Mouse (Mus musculus): ENCODE results near the gene Ccdc121. TPM values are rescaled to one million over a fixed set of nuclear protein-coding genes. Genes with fewer than 3 reads are reported as not detected.

Gene Ccdc121
- polyA plus RNA-seq, 1 experiment from 2014 or later = not detected

DNA sequence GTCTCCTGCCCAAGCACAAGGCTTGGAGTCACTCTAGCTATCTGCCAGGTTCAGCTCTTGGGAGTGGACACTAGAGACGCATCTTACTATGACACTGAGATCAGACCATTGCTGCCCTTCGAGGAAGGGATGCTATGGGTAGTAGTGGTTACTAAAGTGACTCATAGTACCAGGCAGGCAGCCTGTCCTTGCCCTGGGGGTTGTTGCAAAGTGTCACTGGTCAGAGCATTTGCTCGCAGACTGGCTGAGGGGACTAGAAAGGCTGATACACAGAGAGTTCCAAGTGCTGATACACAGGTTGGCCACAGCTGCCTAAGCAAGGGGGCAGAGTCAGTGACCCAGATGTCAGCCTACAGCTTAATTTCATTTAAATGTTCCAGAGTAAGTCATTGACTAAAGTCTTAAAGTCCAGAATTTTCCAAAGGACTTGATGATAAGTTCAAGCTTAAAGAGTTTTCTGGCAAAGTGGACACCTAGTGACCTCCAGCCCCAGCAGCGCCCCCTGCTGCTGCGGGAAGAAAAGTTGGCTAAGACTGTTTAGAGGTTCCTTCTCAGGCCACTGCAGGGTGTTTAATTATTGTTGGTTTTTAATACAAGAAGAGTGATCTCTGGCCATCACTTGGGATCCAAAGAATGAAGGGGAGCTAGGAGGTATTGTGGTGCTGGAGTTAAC lies 32.6 kb upstream of the Ccdc121 start:
- no peak overlapping the region for H3K4me3 ChIP-seq (ENCODE audit: low read depth, low read length)
- no peak overlapping the region for H3K4me2 ChIP-seq (replicated peaks; ENCODE audit: low read depth, low read length)
- ATAC-seq (ENCODE audit: low FRiP score) (no peak), DNase-seq (ENCODE audit: low spot score) (peak; percentile 45)
- 77% methylated on average over 5 of the region's 5 CpGs for WGBS
- no peaks in the 10 kb centered on the region for H3K27me3 ChIP-seq (ENCODE audit: control insufficient read depth, insufficient read depth, low read length)
- no peak overlapping the region for H3K9ac ChIP-seq (ENCODE audit: low read depth, low read length)
- H3K4me1 ChIP-seq (replicated peaks; ENCODE audit: control insufficient read depth, insufficient read depth, low read length) = no peaks in the 10 kb centered on the region
- H3K27ac ChIP-seq (ENCODE audit: low read depth, low read length) = no peak overlapping the region
- no peaks in the 10 kb centered on the region for H3K9me3 ChIP-seq (ENCODE audit: control insufficient read depth, low read length)
- no peaks in the 10 kb centered on the region for H3K36me3 ChIP-seq (ENCODE audit: control insufficient read depth, insufficient read depth, low read length)

DNA sequence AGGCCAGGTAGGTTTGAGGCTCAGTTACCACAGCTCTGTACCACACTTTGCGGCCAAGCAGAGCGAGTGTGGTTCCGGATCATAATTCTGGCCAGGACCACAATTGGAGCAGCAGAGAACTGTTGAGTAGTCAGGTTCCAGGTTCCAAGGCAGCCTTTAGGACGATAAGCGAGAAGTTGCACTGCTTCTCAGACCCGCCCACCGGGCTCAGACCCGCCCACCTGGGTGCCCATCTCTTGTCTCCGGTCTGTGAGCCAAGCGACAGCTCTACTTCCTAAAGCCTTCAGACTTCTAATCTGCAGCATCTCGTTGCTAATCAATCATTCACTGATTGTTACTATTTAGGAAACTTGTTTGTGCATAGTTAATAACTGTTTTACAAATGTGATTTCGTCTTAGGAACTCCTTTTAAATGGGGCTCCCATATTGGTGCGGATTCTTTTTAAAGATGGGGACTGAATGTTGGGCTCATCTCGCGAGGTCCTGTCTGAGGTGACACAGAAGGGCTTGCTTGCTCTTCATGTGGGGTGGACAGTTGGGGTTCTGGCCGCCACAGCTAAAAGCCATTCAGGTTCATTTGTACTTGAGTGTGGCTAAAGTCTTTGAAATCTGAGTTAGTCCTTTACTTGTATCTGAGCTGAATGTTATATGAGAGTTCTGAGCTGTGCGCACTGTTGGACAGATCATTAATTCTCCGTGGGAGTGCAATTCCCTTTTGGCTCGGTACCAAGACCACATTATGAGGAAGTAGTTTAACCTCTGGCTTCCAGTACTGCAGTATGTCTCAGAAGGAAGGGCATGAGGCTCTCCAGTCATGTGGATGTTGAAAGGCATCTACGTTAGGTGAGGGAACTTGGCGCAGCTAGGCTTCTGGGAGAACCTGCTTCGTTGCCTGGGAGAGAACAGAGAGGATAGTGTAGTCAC lies 28.9 kb upstream of the Ccdc121 start:
- no peak overlapping the region for H3K27ac ChIP-seq (ENCODE audit: low read depth, low read length)
- H3K9ac ChIP-seq (ENCODE audit: low read depth, low read length) = no peak overlapping the region
- H3K36me3 ChIP-seq (ENCODE audit: control insufficient read depth, insufficient read depth, low read length) = no peaks in the 10 kb centered on the region
- no peaks in the 10 kb centered on the region for H3K4me1 ChIP-seq (replicated peaks; ENCODE audit: control insufficient read depth, insufficient read depth, low read length)
- no peak overlapping the region for H3K4me2 ChIP-seq (replicated peaks; ENCODE audit: low read depth, low read length)
- ATAC-seq (ENCODE audit: low FRiP score) (no peak), DNase-seq (ENCODE audit: low spot score) (no peak)
- no peak overlapping the region for H3K4me3 ChIP-seq (ENCODE audit: low read depth, low read length)
- 76% methylated on average over 22 of the region's 22 CpGs for WGBS
- no peaks in the 10 kb centered on the region for H3K27me3 ChIP-seq (ENCODE audit: control insufficient read depth, insufficient read depth, low read length)
- no peaks in the 10 kb centered on the region for H3K9me3 ChIP-seq (ENCODE audit: control insufficient read depth, low read length)

GRCm38 (mm10) chr1:181537627-181538525 lies 26.6 kb upstream of the Ccdc121 start:
- H3K36me3 ChIP-seq (ENCODE audit: control insufficient read depth, insufficient read depth, low read length) = no peaks in the 10 kb centered on the region
- WGBS = 97% methylated on average over 9 of the region's 9 CpGs
- no peaks in the 10 kb centered on the region for H3K4me1 ChIP-seq (replicated peaks; ENCODE audit: control insufficient read depth, insufficient read depth, low read length)
- no peaks in the 10 kb centered on the region for H3K27me3 ChIP-seq (ENCODE audit: control insufficient read depth, insufficient read depth, low read length)
- H3K9ac ChIP-seq (ENCODE audit: low read depth, low read length) = no peak overlapping the region
- no peak overlapping the region for H3K4me3 ChIP-seq (ENCODE audit: low read depth, low read length)
- DNase-seq (ENCODE audit: low spot score) = no peak
- H3K27ac ChIP-seq (ENCODE audit: low read depth, low read length) = no peak overlapping the region
- ATAC-seq (ENCODE audit: low FRiP score) = no peak
- no peak overlapping the region for H3K4me2 ChIP-seq (replicated peaks; ENCODE audit: low read depth, low read length)
- H3K9me3 ChIP-seq (ENCODE audit: control insufficient read depth, low read length) = no peaks in the 10 kb centered on the region

DNA sequence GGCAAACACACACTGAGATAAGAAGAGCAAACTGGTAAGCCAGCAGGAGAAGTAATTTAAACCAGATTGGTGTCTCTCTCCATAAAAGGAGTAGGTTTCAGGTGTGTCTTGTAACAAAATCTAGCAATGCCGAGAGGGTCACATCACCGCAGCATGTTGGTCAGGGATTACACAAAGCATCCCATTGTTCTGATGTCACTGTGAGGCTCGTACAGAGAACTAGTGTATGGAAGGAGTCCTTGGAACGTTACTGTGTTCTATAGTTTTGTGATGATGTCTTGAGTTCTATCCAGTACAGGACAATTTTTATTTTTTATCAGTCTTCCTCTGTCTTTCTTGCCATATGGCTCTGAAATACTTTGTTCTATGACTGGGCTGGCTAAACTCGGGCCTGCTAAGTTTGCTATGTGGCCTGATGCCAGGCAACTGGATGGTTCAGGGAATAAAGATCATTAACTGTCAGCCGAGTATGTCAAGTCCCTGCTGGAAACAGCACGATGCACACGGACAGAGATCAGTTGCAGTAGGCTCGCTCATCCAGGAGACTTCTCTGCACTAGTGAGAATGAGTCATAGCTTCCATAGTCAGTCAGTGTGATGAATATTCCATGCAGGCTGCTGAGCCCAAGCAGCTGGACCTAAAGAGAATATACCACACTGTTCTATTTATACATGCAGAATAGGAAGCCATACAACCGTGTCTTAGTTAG lies 24.1 kb upstream of the Ccdc121 start:
- DNase-seq (ENCODE audit: low spot score) (no peak), ATAC-seq (ENCODE audit: low FRiP score) (no peak)
- no peak overlapping the region for H3K27ac ChIP-seq (ENCODE audit: low read depth, low read length)
- H3K36me3 ChIP-seq (ENCODE audit: control insufficient read depth, insufficient read depth, low read length) = no peaks in the 10 kb centered on the region
- H3K27me3 ChIP-seq (ENCODE audit: control insufficient read depth, insufficient read depth, low read length) = no peaks in the 10 kb centered on the region
- H3K9me3 ChIP-seq (ENCODE audit: control insufficient read depth, low read length) = no peaks in the 10 kb centered on the region
- H3K4me3 ChIP-seq (ENCODE audit: low read depth, low read length) = no peak overlapping the region
- no peak overlapping the region for H3K9ac ChIP-seq (ENCODE audit: low read depth, low read length)
- no peaks in the 10 kb centered on the region for H3K4me1 ChIP-seq (replicated peaks; ENCODE audit: control insufficient read depth, insufficient read depth, low read length)
- no peak overlapping the region for H3K4me2 ChIP-seq (replicated peaks; ENCODE audit: low read depth, low read length)
- 68% methylated on average over 10 of the region's 10 CpGs for WGBS

- Histone ChIP-seq H3K27me3 (ENCODE audit: control insufficient read depth, insufficient read depth, low read length) (no peaks in the 10 kb centered on the region), H3K4me3 (ENCODE audit: low read depth, low read length) (no peak overlapping the region), H3K4me2 (replicated peaks; ENCODE audit: low read depth, low read length) (no peak overlapping the region), H3K9me3 (ENCODE audit: control insufficient read depth, low read length) (no peaks in the 10 kb centered on the region), H3K9ac (ENCODE audit: low read depth, low read length) (no peak overlapping the region), H3K36me3 (ENCODE audit: control insufficient read depth, insufficient read depth, low read length) (no peaks in the 10 kb centered on the region), H3K4me1 (replicated peaks; ENCODE audit: control insufficient read depth, insufficient read depth, low read length) (no peaks in the 10 kb centered on the region), H3K27ac (ENCODE audit: low read depth, low read length) (no peak overlapping the region)
- ATAC-seq (ENCODE audit: low FRiP score) (no peak), DNase-seq (ENCODE audit: low spot score) (no peak)
- WGBS = 80% methylated on average over 4 of the region's 4 CpGs
These were observed 18.1 kb upstream of the Ccdc121 start for GRCm38 (mm10) chr1:181529368-181529767.

DNA sequence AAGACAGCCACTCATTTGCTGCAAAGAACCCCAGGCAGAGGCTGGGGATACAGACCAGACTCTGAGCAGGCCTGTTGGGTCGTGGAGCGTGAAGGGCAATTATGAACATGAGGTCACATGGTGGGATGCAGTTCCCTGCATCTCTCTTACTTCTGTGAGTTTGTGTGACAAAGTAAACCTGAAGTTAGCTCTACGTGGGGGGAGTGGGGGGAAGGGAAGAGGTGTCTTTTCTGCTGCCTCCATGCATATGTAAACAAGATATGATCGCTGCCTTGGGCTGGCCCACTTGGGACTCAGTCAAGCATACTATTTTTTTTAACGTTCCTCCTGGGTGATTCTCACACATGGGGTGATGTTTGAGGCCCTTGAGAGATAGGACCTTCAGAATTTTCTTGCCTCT lies 14.7 kb upstream of the Ccdc121 start:
- no peaks in the 10 kb centered on the region for H3K27me3 ChIP-seq (ENCODE audit: control insufficient read depth, insufficient read depth, low read length)
- H3K4me1 ChIP-seq (replicated peaks; ENCODE audit: control insufficient read depth, insufficient read depth, low read length) = no peaks in the 10 kb centered on the region
- DNase-seq (ENCODE audit: low spot score) (no peak), ATAC-seq (ENCODE audit: low FRiP score) (no peak)
- WGBS = 61% methylated on average over 5 of the region's 5 CpGs
- no peaks in the 10 kb centered on the region for H3K36me3 ChIP-seq (ENCODE audit: control insufficient read depth, insufficient read depth, low read length)
- H3K9me3 ChIP-seq (ENCODE audit: control insufficient read depth, low read length) = no peaks in the 10 kb centered on the region
- H3K27ac ChIP-seq (ENCODE audit: low read depth, low read length) = no peak overlapping the region
- H3K4me3 ChIP-seq (ENCODE audit: low read depth, low read length) = no peak overlapping the region
- no peak overlapping the region for H3K4me2 ChIP-seq (replicated peaks; ENCODE audit: low read depth, low read length)
- H3K9ac ChIP-seq (ENCODE audit: low read depth, low read length) = no peak overlapping the region

GRCm38 (mm10) chr1:181523831-181524230 lies 12.6 kb upstream of the Ccdc121 start:
- H3K27ac ChIP-seq (ENCODE audit: low read depth, low read length) = no peak overlapping the region
- no peak for DNase-seq (ENCODE audit: low spot score)
- WGBS = 60% methylated on average over 5 of the region's 5 CpGs

DNA sequence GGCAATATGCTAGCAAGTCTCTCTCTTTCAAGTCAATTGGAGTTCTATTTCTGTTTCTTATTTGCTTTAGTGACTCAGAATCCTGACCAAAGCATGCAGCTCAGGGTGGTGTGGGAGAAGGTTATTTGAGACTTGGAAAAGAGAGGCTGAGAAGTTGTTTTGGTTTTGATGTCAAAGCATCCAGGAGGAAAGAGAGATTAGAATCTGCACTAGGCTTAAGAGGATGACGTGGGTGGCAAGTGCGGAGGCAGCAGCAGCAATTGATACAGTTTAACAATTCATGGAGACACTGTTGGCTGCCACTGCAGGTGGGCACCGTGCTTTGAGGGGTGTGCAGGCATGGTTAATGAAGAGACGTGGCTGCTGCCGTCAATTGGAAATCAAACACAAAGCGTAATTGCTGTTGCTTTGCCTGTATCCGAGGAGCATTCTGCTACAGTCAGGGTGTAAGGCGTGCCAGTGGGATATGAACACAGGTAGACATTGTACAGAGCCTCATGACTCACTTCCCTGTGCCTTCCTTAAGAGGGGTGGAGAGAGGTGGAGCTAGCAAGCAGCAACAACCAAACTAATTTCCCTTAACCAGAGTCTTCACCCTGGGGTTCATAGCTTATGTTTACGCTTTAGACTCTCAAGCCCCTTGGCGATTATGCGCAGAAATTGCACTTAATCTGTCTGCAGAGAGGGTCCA lies 10.3 kb upstream of the Ccdc121 start:
- no peaks in the 10 kb centered on the region for H3K4me1 ChIP-seq (replicated peaks; ENCODE audit: control insufficient read depth, insufficient read depth, low read length)
- H3K4me2 ChIP-seq (replicated peaks; ENCODE audit: low read depth, low read length) = no peak overlapping the region
- H3K9me3 ChIP-seq (ENCODE audit: control insufficient read depth, low read length) = no peaks in the 10 kb centered on the region
- H3K36me3 ChIP-seq (ENCODE audit: control insufficient read depth, insufficient read depth, low read length) = no peaks in the 10 kb centered on the region
- no peaks in the 10 kb centered on the region for H3K27me3 ChIP-seq (ENCODE audit: control insufficient read depth, insufficient read depth, low read length)
- no peak for ATAC-seq (ENCODE audit: low FRiP score)
- DNase-seq (ENCODE audit: low spot score) = no peak
- H3K9ac ChIP-seq (ENCODE audit: low read depth, low read length) = no peak overlapping the region
- no peak overlapping the region for H3K27ac ChIP-seq (ENCODE audit: low read depth, low read length)
- WGBS = 77% methylated on average over 11 of the region's 11 CpGs
- H3K4me3 ChIP-seq (ENCODE audit: low read depth, low read length) = no peak overlapping the region

More at GRCm38 (mm10) chr1:181523831-181524230, 12.6 kb upstream of the Ccdc121 start:
- no peaks in the 10 kb centered on the region for H3K36me3 ChIP-seq (ENCODE audit: control insufficient read depth, insufficient read depth, low read length)
- H3K4me2 ChIP-seq (replicated peaks; ENCODE audit: low read depth, low read length) = no peak overlapping the region
- no peak for ATAC-seq (ENCODE audit: low FRiP score)
- no peaks in the 10 kb centered on the region for H3K27me3 ChIP-seq (ENCODE audit: control insufficient read depth, insufficient read depth, low read length)
- no peak overlapping the region for H3K9ac ChIP-seq (ENCODE audit: low read depth, low read length)
- no peaks in the 10 kb centered on the region for H3K4me1 ChIP-seq (replicated peaks; ENCODE audit: control insufficient read depth, insufficient read depth, low read length)
- no peaks in the 10 kb centered on the region for H3K9me3 ChIP-seq (ENCODE audit: control insufficient read depth, low read length)
- no peak overlapping the region for H3K4me3 ChIP-seq (ENCODE audit: low read depth, low read length)

All from hindbrain, embryonic 11.5 days (tissue).